Mouse (Mus musculus): Measurements from ENCODE around the gene Robo4. TPM values are rescaled to one million over a fixed set of nuclear protein-coding genes. Genes with fewer than 3 reads are reported as not detected.

The Robo4 gene
- 7.6 and 8.5 TPM in 2 replicates for polyA plus RNA-seq (2014; fragmentation: Nextera tagmentation; extraction: Ambion mirVana)

DNA sequence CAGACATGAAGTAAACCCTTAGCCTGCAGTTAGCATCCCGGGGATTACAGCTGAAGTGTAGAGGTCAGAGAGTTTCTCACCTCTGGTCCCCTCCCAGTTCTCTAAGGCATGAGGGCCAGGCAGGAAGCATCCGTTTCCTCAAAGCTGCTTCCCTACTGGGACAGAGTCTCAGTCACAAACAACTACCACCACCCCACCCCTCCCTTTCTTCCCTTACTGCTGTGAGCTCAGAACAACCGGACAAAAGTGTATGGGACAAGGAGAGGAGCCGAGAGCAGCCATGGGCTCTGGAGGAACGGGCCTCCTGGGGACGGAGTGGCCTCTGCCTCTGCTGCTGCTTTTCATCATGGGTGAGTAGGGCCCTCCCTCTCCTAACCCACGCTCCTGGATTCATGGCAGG, at the start of gene Robo4:
Robo4 (plus strand) TSS at position 96 of the 400 bp plus-strand sequence.
- no peaks in the 10 kb centered on the region for H3K36me3 ChIP-seq (ENCODE audit: control insufficient read depth, insufficient read depth, low read length)
- peak within 1 kb of the TSS; percentile 6 for H3K4me2 ChIP-seq
- H3K9me3 ChIP-seq (ENCODE audit: control insufficient read depth, low read length) = no peaks in the 10 kb centered on the region
- DNase-seq (ENCODE audit: low spot score) (no peak), ATAC-seq (replicated peaks; ENCODE audit: low FRiP score) (0 out of 2 replicates have a peak, but pooled peaks have one; percentile 25)
- H3K4me3 ChIP-seq (ENCODE audit: low read depth, low read length) = peak within 1 kb of the TSS; percentile 22
- H3K4me1 ChIP-seq (replicated peaks; ENCODE audit: control insufficient read depth, insufficient read depth, low read length) = no peaks in the 10 kb centered on the region
- WGBS = 17% methylated on average over 7 of the region's 7 CpGs
- H3K9ac ChIP-seq (ENCODE audit: low read depth, low read length) = no peak within 1 kb of the TSS; the same call in 1 of the 2 replicates
- no peaks in the 10 kb centered on the region; the same call in 1 of the 2 replicates for H3K27me3 ChIP-seq (replicated peaks; ENCODE audit: control insufficient read depth, insufficient read depth, low read length)
- no peak within 1 kb of the TSS for H3K27ac ChIP-seq (ENCODE audit: low read depth, low read length)

DNA sequence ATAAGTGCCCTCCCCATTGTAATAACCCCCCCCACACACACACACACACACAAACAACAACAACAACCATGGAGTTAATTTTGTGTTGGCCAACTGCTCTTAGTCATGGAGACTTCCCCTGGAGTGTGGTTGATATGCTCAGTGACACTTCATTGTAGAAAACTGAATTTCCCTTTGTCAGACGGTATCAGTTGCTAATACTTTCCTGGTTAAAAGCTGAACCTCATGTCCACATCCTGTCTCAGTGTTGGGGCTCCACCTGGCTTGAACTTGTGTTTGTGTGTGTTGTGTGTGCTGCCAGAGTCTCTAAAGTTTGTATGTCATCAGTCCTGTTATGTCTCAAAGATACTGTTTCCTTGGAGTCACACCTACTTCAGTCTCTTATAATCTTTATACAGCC, 47.2 kb upstream of the Robo4 start:
- H3K36me3 ChIP-seq (ENCODE audit: control insufficient read depth, insufficient read depth, low read length) = no peaks in the 10 kb centered on the region
- no peak overlapping the region for H3K9ac ChIP-seq (ENCODE audit: low read depth, low read length)
- H3K4me3 ChIP-seq (ENCODE audit: low read depth, low read length) = no peak overlapping the region
- H3K4me1 ChIP-seq (replicated peaks; ENCODE audit: control insufficient read depth, insufficient read depth, low read length) = no peaks in the 10 kb centered on the region
- ATAC-seq (replicated peaks; ENCODE audit: low FRiP score) (no peak), DNase-seq (ENCODE audit: low spot score) (no peak)
- H3K27ac ChIP-seq (ENCODE audit: low read depth, low read length) = no peak overlapping the region
- H3K4me2 ChIP-seq = no peak overlapping the region
- 43% methylated on average over 1 of the region's 1 CpGs for WGBS
- H3K27me3 ChIP-seq (replicated peaks; ENCODE audit: control insufficient read depth, insufficient read depth, low read length) = no peaks in the 10 kb centered on the region
- no peaks in the 10 kb centered on the region for H3K9me3 ChIP-seq (ENCODE audit: control insufficient read depth, low read length)

DNA sequence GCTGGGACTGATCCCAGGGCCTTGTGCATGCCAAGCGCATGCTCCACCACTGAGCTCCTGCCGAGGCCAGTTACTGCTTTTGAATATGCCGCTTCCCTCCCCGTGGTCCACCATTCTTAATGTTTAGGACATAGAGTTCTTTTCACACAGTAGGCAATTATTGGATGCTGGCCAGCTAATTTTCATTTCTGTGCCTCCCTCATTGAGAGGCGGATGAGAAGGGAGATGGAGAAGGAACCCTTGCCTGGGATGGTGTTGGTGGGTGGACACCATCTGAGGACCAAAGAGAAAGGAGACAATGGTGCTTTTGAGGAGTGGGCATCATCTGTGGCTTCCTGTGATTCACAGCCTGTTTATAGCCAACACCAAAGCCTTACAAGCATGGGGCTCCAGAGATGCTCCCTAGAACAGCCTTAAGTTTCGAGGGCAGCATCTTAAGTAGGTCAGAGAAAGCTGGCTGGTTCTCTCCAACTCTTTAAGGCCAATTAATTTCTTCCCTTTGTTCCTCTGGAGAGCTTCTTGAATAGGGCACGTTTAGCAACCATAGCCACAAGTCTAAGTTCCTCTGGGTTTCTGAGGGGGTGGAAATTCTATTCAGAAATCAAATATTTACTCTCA, 42.9 kb upstream of the Robo4 start:
- no peaks in the 10 kb centered on the region for H3K36me3 ChIP-seq (ENCODE audit: control insufficient read depth, insufficient read depth, low read length)
- H3K9me3 ChIP-seq (ENCODE audit: control insufficient read depth, low read length) = no peaks in the 10 kb centered on the region
- H3K4me3 ChIP-seq (ENCODE audit: low read depth, low read length) = no peak overlapping the region
- H3K27me3 ChIP-seq (replicated peaks; ENCODE audit: control insufficient read depth, insufficient read depth, low read length) = no peaks in the 10 kb centered on the region
- H3K9ac ChIP-seq (ENCODE audit: low read depth, low read length) = no peak overlapping the region
- 84% methylated on average over 7 of the region's 7 CpGs for WGBS
- no peak overlapping the region for H3K4me2 ChIP-seq
- no peaks in the 10 kb centered on the region for H3K4me1 ChIP-seq (replicated peaks; ENCODE audit: control insufficient read depth, insufficient read depth, low read length)
- no peak for DNase-seq (ENCODE audit: low spot score)
- no peak for ATAC-seq (replicated peaks; ENCODE audit: low FRiP score)
- no peak overlapping the region for H3K27ac ChIP-seq (ENCODE audit: low read depth, low read length)

DNA sequence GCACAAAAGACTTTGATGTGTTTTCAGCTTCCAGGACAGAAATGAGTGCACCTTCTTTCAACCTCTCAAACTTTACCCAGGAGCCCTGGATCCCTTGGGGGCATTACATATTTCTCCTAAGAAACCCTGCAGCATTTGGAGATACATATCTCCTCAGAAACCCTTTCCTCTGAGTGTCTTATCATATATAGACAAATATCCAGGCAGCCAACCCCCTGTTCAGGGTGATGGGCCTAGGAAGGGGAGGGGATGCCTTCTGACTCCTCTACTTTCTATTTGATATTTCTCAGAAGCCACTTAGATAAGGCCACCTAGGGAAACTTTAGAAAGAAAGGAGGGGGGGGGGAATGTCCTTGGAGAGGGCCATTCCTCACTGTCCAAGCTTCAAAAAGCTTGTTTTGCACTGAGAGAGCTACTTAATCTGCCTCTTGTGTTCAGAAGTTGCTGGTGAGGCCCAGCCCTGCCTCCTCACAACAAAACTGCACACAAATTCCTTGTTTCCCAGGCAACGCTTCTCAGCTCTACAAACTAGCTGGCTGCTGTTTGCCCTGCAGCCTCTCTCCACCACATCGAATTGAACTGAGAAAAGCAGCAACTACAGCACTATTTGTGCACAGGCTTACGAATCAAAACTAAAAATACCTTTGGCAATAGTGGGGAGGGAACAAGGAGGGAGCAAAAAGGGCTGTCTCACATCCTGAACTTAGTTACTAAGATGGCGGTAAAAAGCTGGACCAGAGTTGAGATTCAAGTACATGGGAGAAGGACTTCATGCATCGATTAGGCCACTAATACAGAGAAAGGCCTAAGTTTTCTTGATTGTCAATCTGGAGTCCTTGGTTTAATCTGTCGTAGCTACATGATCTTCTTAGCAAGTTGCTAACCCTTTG, 42.1 kb upstream of the Robo4 start:
- H3K4me1 ChIP-seq (replicated peaks; ENCODE audit: control insufficient read depth, insufficient read depth, low read length) = no peaks in the 10 kb centered on the region
- no peak overlapping the region for H3K27ac ChIP-seq (ENCODE audit: low read depth, low read length)
- no peaks in the 10 kb centered on the region for H3K36me3 ChIP-seq (ENCODE audit: control insufficient read depth, insufficient read depth, low read length)
- DNase-seq (ENCODE audit: low spot score) (no peak), ATAC-seq (replicated peaks; ENCODE audit: low FRiP score) (no peak)
- no peaks in the 10 kb centered on the region for H3K27me3 ChIP-seq (replicated peaks; ENCODE audit: control insufficient read depth, insufficient read depth, low read length)
- no peak overlapping the region for H3K4me3 ChIP-seq (ENCODE audit: low read depth, low read length)
- no peaks in the 10 kb centered on the region for H3K9me3 ChIP-seq (ENCODE audit: control insufficient read depth, low read length)
- WGBS = 63% methylated on average over 6 of the region's 6 CpGs
- H3K9ac ChIP-seq (ENCODE audit: low read depth, low read length) = no peak overlapping the region
- H3K4me2 ChIP-seq = no peak overlapping the region

DNA sequence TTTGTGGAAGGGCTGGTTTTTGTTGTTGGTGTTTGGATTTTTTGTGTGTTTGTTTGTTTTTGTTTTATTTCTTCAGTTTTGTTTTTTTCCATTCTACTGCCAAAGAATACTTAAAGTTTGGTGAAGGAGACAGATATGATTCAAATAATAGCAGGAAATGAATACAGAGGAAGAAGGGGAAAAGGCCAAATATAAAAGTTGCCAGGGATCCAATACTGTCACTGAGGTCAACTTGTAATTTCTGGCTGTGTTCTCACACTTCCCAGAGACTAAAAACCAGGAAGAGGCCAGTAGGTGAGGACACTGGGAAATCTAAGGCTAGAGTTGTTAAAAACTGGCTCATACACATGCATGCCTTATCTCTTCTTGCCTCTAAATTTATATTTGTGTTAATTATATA, 39.6 kb upstream of the Robo4 start:
- H3K36me3 ChIP-seq (ENCODE audit: control insufficient read depth, insufficient read depth, low read length) = no peaks in the 10 kb centered on the region
- no peaks in the 10 kb centered on the region for H3K4me1 ChIP-seq (replicated peaks; ENCODE audit: control insufficient read depth, insufficient read depth, low read length)
- no peaks in the 10 kb centered on the region for H3K9me3 ChIP-seq (ENCODE audit: control insufficient read depth, low read length)
- no peak overlapping the region for H3K27ac ChIP-seq (ENCODE audit: low read depth, low read length)
- no peak overlapping the region for H3K4me3 ChIP-seq (ENCODE audit: low read depth, low read length)
- H3K9ac ChIP-seq (ENCODE audit: low read depth, low read length) = no peak overlapping the region
- no peak for ATAC-seq (replicated peaks; ENCODE audit: low FRiP score)
- H3K4me2 ChIP-seq = no peak overlapping the region
- no peak for DNase-seq (ENCODE audit: low spot score)
- no peaks in the 10 kb centered on the region for H3K27me3 ChIP-seq (replicated peaks; ENCODE audit: control insufficient read depth, insufficient read depth, low read length)

DNA sequence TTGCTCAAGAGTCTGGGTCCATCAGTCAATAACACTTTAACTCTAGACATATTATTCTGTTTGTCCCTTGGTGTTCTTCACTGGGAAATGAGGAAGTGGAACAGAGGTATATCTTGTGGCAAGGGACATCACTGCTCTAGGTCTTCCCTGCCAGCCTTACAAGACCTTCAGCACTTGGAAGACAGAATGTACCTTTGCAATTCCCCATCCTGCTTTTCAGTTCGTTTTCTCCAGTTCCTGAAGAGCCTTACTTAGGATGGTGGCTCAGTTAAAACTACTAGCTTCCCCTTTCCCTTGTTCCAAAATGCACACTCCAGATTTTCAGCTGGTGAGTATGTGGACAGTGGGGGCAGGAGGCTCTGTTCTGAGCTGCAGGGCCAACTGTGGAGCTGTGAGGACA, 38.8 kb upstream of the Robo4 start:
- no peak for ATAC-seq (replicated peaks; ENCODE audit: low FRiP score)
- no peaks in the 10 kb centered on the region for H3K4me1 ChIP-seq (replicated peaks; ENCODE audit: control insufficient read depth, insufficient read depth, low read length)
- H3K9ac ChIP-seq (ENCODE audit: low read depth, low read length) = no peak overlapping the region
- DNase-seq (ENCODE audit: low spot score) = no peak
- no peaks in the 10 kb centered on the region for H3K9me3 ChIP-seq (ENCODE audit: control insufficient read depth, low read length)
- no peak overlapping the region for H3K4me3 ChIP-seq (ENCODE audit: low read depth, low read length)
- H3K27me3 ChIP-seq (replicated peaks; ENCODE audit: control insufficient read depth, insufficient read depth, low read length) = no peaks in the 10 kb centered on the region
- no peaks in the 10 kb centered on the region for H3K36me3 ChIP-seq (ENCODE audit: control insufficient read depth, insufficient read depth, low read length)
- 45% methylated on average over 1 of the region's 1 CpGs for WGBS
- no peak overlapping the region for H3K27ac ChIP-seq (ENCODE audit: low read depth, low read length)
- H3K4me2 ChIP-seq = no peak overlapping the region

DNA sequence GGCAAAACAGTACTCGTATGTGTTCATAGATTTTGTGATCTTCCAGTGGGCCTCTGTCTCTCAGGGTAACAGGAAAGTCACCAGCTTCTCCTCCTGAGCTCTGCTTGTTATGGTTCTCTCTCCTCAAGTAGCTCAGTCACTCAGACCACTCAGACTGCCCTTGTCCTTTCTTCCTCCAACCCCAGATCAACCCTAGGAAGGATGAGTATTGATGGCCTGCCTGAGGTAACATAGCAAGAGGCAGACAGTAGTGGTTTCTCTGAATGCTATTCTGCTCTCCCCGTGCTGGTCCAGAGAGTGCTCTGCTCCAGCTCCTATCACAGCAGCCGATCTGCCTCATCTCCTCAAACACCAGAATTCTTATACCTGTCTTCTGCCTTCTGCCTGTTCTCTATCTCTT, 38.1 kb upstream of the Robo4 start:
- no peak for DNase-seq (ENCODE audit: low spot score)
- WGBS = 69% methylated on average over 3 of the region's 3 CpGs
- Histone ChIP-seq H3K4me2 (no peak overlapping the region), H3K36me3 (ENCODE audit: control insufficient read depth, insufficient read depth, low read length) (no peaks in the 10 kb centered on the region), H3K9me3 (ENCODE audit: control insufficient read depth, low read length) (no peaks in the 10 kb centered on the region), H3K4me1 (replicated peaks; ENCODE audit: control insufficient read depth, insufficient read depth, low read length) (no peaks in the 10 kb centered on the region), H3K4me3 (ENCODE audit: low read depth, low read length) (no peak overlapping the region), H3K27ac (ENCODE audit: low read depth, low read length) (no peak overlapping the region), H3K9ac (ENCODE audit: low read depth, low read length) (no peak overlapping the region), H3K27me3 (replicated peaks; ENCODE audit: control insufficient read depth, insufficient read depth, low read length) (no peaks in the 10 kb centered on the region)
- ATAC-seq (replicated peaks; ENCODE audit: low FRiP score) = no peak

DNA sequence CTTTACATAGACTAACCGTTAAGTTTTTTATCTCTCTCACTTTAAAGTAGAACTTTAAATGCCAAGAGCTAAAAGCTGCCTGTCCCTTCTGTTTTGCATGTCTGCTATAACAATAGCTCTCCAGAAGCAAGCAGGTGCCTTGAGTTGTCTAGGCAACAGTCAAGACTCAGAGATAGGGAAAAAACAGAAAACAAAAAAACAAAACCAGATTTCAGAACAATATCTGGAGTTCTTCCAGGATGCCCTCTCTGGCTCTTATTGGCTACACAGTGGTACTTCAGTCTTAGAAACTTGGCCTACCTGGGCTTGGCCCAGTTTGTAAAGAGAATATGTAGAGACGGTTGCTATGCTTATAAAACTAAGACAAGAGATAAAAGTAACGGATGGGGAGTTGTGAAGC, 37.3 kb upstream of the Robo4 start:
- H3K9me3 ChIP-seq (ENCODE audit: control insufficient read depth, low read length) = no peaks in the 10 kb centered on the region
- no peak overlapping the region for H3K9ac ChIP-seq (ENCODE audit: low read depth, low read length)
- WGBS = 76% methylated on average over 3 of the region's 3 CpGs
- H3K4me2 ChIP-seq = no peak overlapping the region
- no peak overlapping the region for H3K4me3 ChIP-seq (ENCODE audit: low read depth, low read length)
- no peaks in the 10 kb centered on the region for H3K27me3 ChIP-seq (replicated peaks; ENCODE audit: control insufficient read depth, insufficient read depth, low read length)
- no peaks in the 10 kb centered on the region for H3K36me3 ChIP-seq (ENCODE audit: control insufficient read depth, insufficient read depth, low read length)
- DNase-seq (ENCODE audit: low spot score) = no peak
- H3K4me1 ChIP-seq (replicated peaks; ENCODE audit: control insufficient read depth, insufficient read depth, low read length) = no peaks in the 10 kb centered on the region
- ATAC-seq (replicated peaks; ENCODE audit: low FRiP score) = no peak
- H3K27ac ChIP-seq (ENCODE audit: low read depth, low read length) = no peak overlapping the region

DNA sequence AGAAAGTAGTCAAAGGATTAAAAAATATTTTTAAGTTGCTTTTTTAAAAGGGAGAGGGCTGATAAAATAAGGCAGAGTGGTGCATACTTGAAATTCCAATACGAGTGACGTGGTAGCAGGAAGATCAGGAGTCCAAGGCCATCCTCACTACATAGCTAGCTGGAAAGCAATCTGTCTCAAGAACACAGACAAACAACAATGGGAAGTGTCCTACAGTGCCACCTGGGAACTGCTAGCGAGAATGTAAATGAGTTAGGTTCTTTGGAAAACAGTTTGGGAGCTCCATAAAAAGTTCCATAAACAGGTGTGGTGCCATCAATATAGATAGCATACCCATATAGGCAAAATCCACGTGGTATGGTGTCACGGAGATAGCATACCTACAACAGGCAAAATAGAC, 36.0 kb upstream of the Robo4 start:
- ATAC-seq (replicated peaks; ENCODE audit: low FRiP score) = no peak
- no peaks in the 10 kb centered on the region for H3K36me3 ChIP-seq (ENCODE audit: control insufficient read depth, insufficient read depth, low read length)
- H3K9ac ChIP-seq (ENCODE audit: low read depth, low read length) = no peak overlapping the region
- no peak for DNase-seq (ENCODE audit: low spot score)
- H3K4me2 ChIP-seq = no peak overlapping the region
- H3K27ac ChIP-seq (ENCODE audit: low read depth, low read length) = no peak overlapping the region
- no peaks in the 10 kb centered on the region for H3K27me3 ChIP-seq (replicated peaks; ENCODE audit: control insufficient read depth, insufficient read depth, low read length)
- no peak overlapping the region for H3K4me3 ChIP-seq (ENCODE audit: low read depth, low read length)
- no peaks in the 10 kb centered on the region for H3K4me1 ChIP-seq (replicated peaks; ENCODE audit: control insufficient read depth, insufficient read depth, low read length)
- WGBS = 54% methylated on average over 5 of the region's 5 CpGs
- H3K9me3 ChIP-seq (ENCODE audit: control insufficient read depth, low read length) = no peaks in the 10 kb centered on the region
